31 mouse cellular contexts compared by ENCODE assay signal in genomic region chr11:73099976-73100750, GRCm38 (mm10). TPM values are rescaled to one million over a fixed set of nuclear protein-coding genes. Genes with fewer than 3 reads are reported as not detected.
DNase-seq lines count a peak whose midpoint lies in the region; ATAC-seq lines count a peak whose summit lies in the region.
"Had no signal": no experiment of that assay in that cellular context is flagged by ENCODE, and none has a peak within 500 bp of the region (broad histone marks: within the 10 kb centered on the region; RNA-seq: fewer than 3 reads in every experiment).

No protein-coding gene starts in this region.

- peaks cover 2% of the 10 kb centered on the region; the same call in 1 of the 2 replicates for H3K4me1 ChIP-seq in forebrain, embryonic 14.5 days (ENCODE audit: control insufficient read depth, insufficient read depth, low read length)
- H3K4me1 ChIP-seq in forebrain, embryonic 11.5 days (replicated peaks; ENCODE audit: control insufficient read depth, insufficient read depth, low read length), result no peaks in the 10 kb centered on the region
- H3K4me1 ChIP-seq: embryonic facial prominence, embryonic 12.5 days; heart, embryonic 12.5 days; hindbrain, embryonic 13.5 days; limb, embryonic 10.5 days; liver, embryonic 13.5 days; midbrain, embryonic 12.5 days had no signal

- no peak overlapping the region for H3K4me2 ChIP-seq in forebrain, embryonic 14.5 days (ENCODE audit: low read length)
- no peak overlapping the region for H3K4me2 ChIP-seq in forebrain, embryonic 11.5 days (ENCODE audit: low read depth, low read length, severe bottlenecking)
- H3K4me2 ChIP-seq: embryonic facial prominence, embryonic 12.5 days; heart, embryonic 12.5 days; hindbrain, embryonic 13.5 days; limb, embryonic 15.5 days; liver, embryonic 13.5 days; midbrain, embryonic 12.5 days had no signal

- no peak overlapping the region for H3K4me3 ChIP-seq in forebrain, embryonic 14.5 days (ENCODE audit: low read depth, low read length)
- H3K4me3 ChIP-seq in forebrain, embryonic 11.5 days (ENCODE audit: low read depth, low read length), result no peak overlapping the region
- H3K4me3 ChIP-seq: embryonic facial prominence, embryonic 12.5 days; heart, adult 2 months; heart, embryonic 12.5 days; hindbrain, embryonic 13.5 days; limb, embryonic 10.5 days; limb, embryonic 15.5 days; liver, embryonic 13.5 days; megakaryocyte, embryonic 14.5 days; midbrain, embryonic 12.5 days had no signal

- H3K9ac ChIP-seq in forebrain, embryonic 14.5 days (ENCODE audit: low read length), result no peak overlapping the region
- H3K9ac ChIP-seq in forebrain, embryonic 11.5 days (ENCODE audit: low read length), result no peak overlapping the region
- H3K9ac ChIP-seq: embryonic facial prominence, embryonic 12.5 days; heart, embryonic 12.5 days; hindbrain, embryonic 13.5 days; limb, embryonic 15.5 days; liver, embryonic 13.5 days; midbrain, embryonic 12.5 days had no signal

- WGBS in forebrain, embryonic 14.5 days, result 40% methylated on average over 14 of the region's 14 CpGs
- WGBS in forebrain, embryonic 11.5 days, result 67% methylated on average over 14 of the region's 14 CpGs

- peak; percentile 72 for DNase-seq in forebrain, embryonic 14.5 days (ENCODE audit: low spot score)
- DNase-seq in forebrain, embryonic 11.5 days (ENCODE audit: low spot score), result no peak
- peak; percentile 51 for DNase-seq in ovary, postnatal 36 days (ENCODE audit: low spot score)
- DNase-seq in ovary, postnatal 14 days (ENCODE audit: low spot score), result no peak
- DNase-seq in adrenal gland, adult (ENCODE audit: inconsistent age in 2 of 2, low spot score in 1 of 2), result no peak
- no peak for DNase-seq in kidney, postnatal 14 days
- DNase-seq: adrenal gland, postnatal 14 days; cerebellum, adult 18-20 months; cerebellum, postnatal 36 days; embryo, embryonic 11 days; heart, adult 2 months; heart, postnatal 4 days; kidney, adult 18-20 months; kidney, postnatal 4 days; liver, embryonic 13.5 days; lung, adult 18-20 months; lung, postnatal 4 days; right cerebral cortex, postnatal 25 days; spleen, adult 18-20 months; thymus, postnatal 36 days had no signal

- H3K36me3 ChIP-seq in forebrain, embryonic 14.5 days (ENCODE audit: control insufficient read depth, insufficient read depth, low read length), result no peaks in the 10 kb centered on the region
- H3K36me3 ChIP-seq in forebrain, embryonic 11.5 days (ENCODE audit: control insufficient read depth, insufficient read depth, low read length), result no peaks in the 10 kb centered on the region
- H3K36me3 ChIP-seq: embryonic facial prominence, embryonic 12.5 days; heart, embryonic 12.5 days; hindbrain, embryonic 13.5 days; limb, embryonic 10.5 days; limb, embryonic 15.5 days; liver, embryonic 13.5 days; midbrain, embryonic 12.5 days had no signal

- H3K9me3 ChIP-seq in forebrain, embryonic 14.5 days (replicated peaks; ENCODE audit: control insufficient read depth, low read length), result no peaks in the 10 kb centered on the region
- no peaks in the 10 kb centered on the region for H3K9me3 ChIP-seq in forebrain, embryonic 11.5 days (ENCODE audit: control insufficient read depth, low read length)
- H3K9me3 ChIP-seq: embryonic facial prominence, embryonic 12.5 days; heart, embryonic 12.5 days; hindbrain, embryonic 13.5 days; limb, embryonic 10.5 days; limb, embryonic 15.5 days; liver, embryonic 13.5 days; megakaryocyte, embryonic 14.5 days; midbrain, embryonic 12.5 days had no signal

- H3K27ac ChIP-seq in forebrain, embryonic 14.5 days (ENCODE audit: low read depth, low read length), result no peak overlapping the region
- H3K27ac ChIP-seq in forebrain, embryonic 11.5 days (ENCODE audit: low read depth, low read length), result no peak overlapping the region
- H3K27ac ChIP-seq: embryonic facial prominence, embryonic 12.5 days; heart, adult 2 months; hindbrain, embryonic 13.5 days; limb, embryonic 10.5 days; limb, embryonic 15.5 days; liver, embryonic 13.5 days; midbrain, embryonic 12.5 days had no signal

- 0 out of 2 replicates have a peak, but pooled peaks have one; percentile 23 for ATAC-seq in forebrain, embryonic 14.5 days
- ATAC-seq in forebrain, embryonic 11.5 days (replicated peaks; ENCODE audit: low FRiP score), result no peak
- ATAC-seq in CD4-positive, CD25-positive, alpha-beta regulatory T cell, adult 4 months, result peak; percentile 41
- ATAC-seq: forebrain, embryonic 16.5 days; lung, postnatal 0 days had no signal

- no peaks in the 10 kb centered on the region for H3K27me3 ChIP-seq in forebrain, embryonic 14.5 days (replicated peaks; ENCODE audit: control insufficient read depth, insufficient read depth, low read length)
- H3K27me3 ChIP-seq in forebrain, embryonic 11.5 days (ENCODE audit: control insufficient read depth, insufficient read depth, low read length), result no peaks in the 10 kb centered on the region
- H3K27me3 ChIP-seq: CH12.LX; embryonic facial prominence, embryonic 12.5 days; heart, embryonic 12.5 days; hindbrain, embryonic 13.5 days; limb, embryonic 15.5 days; liver, embryonic 13.5 days; midbrain, embryonic 12.5 days had no signal

RNA-seq across cellular contexts. Expression of gene Itgae, which starts 9.8 kb away (rescaled TPM):
- 0.11 and 0.25 TPM in 2 replicates for polyA plus RNA-seq in forebrain, embryonic 14.5 days (2014; fragmentation: Nextera tagmentation; extraction: Ambion mirVana)
- polyA plus RNA-seq in forebrain, embryonic 11.5 days (2014; fragmentation: Nextera tagmentation; extraction: Ambion mirVana), result 0.36 and 0.64 TPM in 2 replicates
- polyA plus RNA-seq in CD4-positive, CD25-positive, alpha-beta regulatory T cell, adult 4 months (2017; shearing (Covaris generic)), result 100 to 1,000 TPM in 1 of 2 experiments, 10 to 100 TPM in 1; 63.9 to 126 TPM

RNA-seq across cellular contexts. Expression of gene Haspin, which starts 37.9 kb away (rescaled TPM):
- polyA plus RNA-seq in forebrain, embryonic 14.5 days (2014; fragmentation: Nextera tagmentation; extraction: Ambion mirVana), result 6.5 and 6.6 TPM in 2 replicates
- 22.0 and 23.6 TPM in 2 replicates for polyA plus RNA-seq in forebrain, embryonic 11.5 days (2014; fragmentation: Nextera tagmentation; extraction: Ambion mirVana)
- 1 to 10 TPM; 6.6 to 8.2 TPM for polyA plus RNA-seq in CD4-positive, CD25-positive, alpha-beta regulatory T cell, adult 4 months (2017; shearing (Covaris generic))

RNA-seq across cellular contexts. Expression of gene Ncbp3, which starts 52.6 kb away (rescaled TPM):
- polyA plus RNA-seq in forebrain, embryonic 14.5 days (2014; fragmentation: Nextera tagmentation; extraction: Ambion mirVana), result 5.7 and 6.5 TPM in 2 replicates
- 12.6 and 13.2 TPM in 2 replicates for polyA plus RNA-seq in forebrain, embryonic 11.5 days (2014; fragmentation: Nextera tagmentation; extraction: Ambion mirVana)
- polyA plus RNA-seq in CD4-positive, CD25-positive, alpha-beta regulatory T cell, adult 4 months (2017; shearing (Covaris generic)), result 10 to 100 TPM; 17.1 to 21.5 TPM

Comparison
In these comparisons a context has a peak if more than half of its experiments do, and no peak if none do; other contexts are left out.
1. DNase-seq: peak in forebrain, embryonic 14.5 days (single experiment) and ovary, postnatal 36 days (single experiment); none in forebrain, embryonic 11.5 days (single experiment), ovary, postnatal 14 days (single experiment), adrenal gland, adult (0 of 2) and kidney, postnatal 14 days (single experiment).
2. RNA of gene Itgae, which starts 9.8 kb away (polyA plus RNA-seq): 63.9 to 126 TPM in CD4-positive, CD25-positive, alpha-beta regulatory T cell, adult 4 months; 0.36 to 0.64 TPM in forebrain, embryonic 11.5 days and 0.11 to 0.25 TPM in forebrain, embryonic 14.5 days; every median in the first group is over 10 times any median in the second.